Mouse (Mus musculus) CH12.LX (cell line): ENCODE data around the gene Card19. TPM values are rescaled to one million over a fixed set of nuclear protein-coding genes. Genes with fewer than 3 reads are reported as not detected.

Source experiments
- DNase-seq: peaks from one replicate; pipeline ENCODE4 v3.0.0-alpha.2; 2013; ENCODE audit errors: extremely low read depth
- H3K27ac ChIP-seq: 2 replicates; pipeline ENCODE4 v1.5.1; 2012; ENCODE audit warnings: low read depth, mild to moderate bottlenecking, control low read depth, moderate library complexity; ENCODE audit not compliant: insufficient read depth
- H3K27me3 ChIP-seq: replicated peaks from 2 replicates; pipeline ENCODE3; 2012; ENCODE audit warnings: inconsistent platforms
- H3K36me3 ChIP-seq, 2 experiments: replicated peaks in 1 of 2; 2 replicates each; pipeline versions ENCODE3 to v1.6.1; 2012; ENCODE audit warnings: inconsistent platforms in 1 of 2, low read length in 1 of 2, mild to moderate bottlenecking in 1 of 2, mixed read lengths in 1 of 2, moderate library complexity in 1 of 2; ENCODE audit not compliant: control insufficient read depth in 1 of 2, insufficient read depth in 1 of 2
- H3K4me1 ChIP-seq, 2 experiments: 2 replicates each; pipeline ENCODE4 v1.6.1; 2012; ENCODE audit warnings: inconsistent platforms in 1 of 2, moderate library complexity in 1 of 2; ENCODE audit not compliant: insufficient read depth in 2 of 2, control insufficient read depth in 1 of 2
- H3K4me2 ChIP-seq: 2 replicates; pipeline ENCODE4 v1.6.1; 2012; ENCODE audit warnings: low read depth, mild to moderate bottlenecking, control low read depth; ENCODE audit not compliant: poor library complexity, insufficient read depth, severe bottlenecking
- H3K4me3 ChIP-seq, 3 experiments: fragments of 150-350 bp in 1 of 3; sonication (generic) in 1 of 3; replicated peaks in 1 of 3; 2 replicates each; pipeline versions ENCODE3 to v1.5.1; 2011 to 2012; ENCODE audit warnings: low read depth in 2 of 3, low read length in 2 of 3, mild to moderate bottlenecking in 2 of 3, moderate library complexity in 2 of 3, control low read depth in 1 of 3, improper control_type of control experiment in 1 of 3, inconsistent platforms in 1 of 3, mixed read lengths in 1 of 3; ENCODE audit not compliant: poor library complexity in 1 of 3
- H3K79me2 ChIP-seq: replicated peaks from 2 replicates; pipeline ENCODE4 v1.6.1; 2012; ENCODE audit warnings: mild to moderate bottlenecking, moderate library complexity; ENCODE audit not compliant: control insufficient read depth, poor library complexity, insufficient read depth, severe bottlenecking; ENCODE audit errors: extremely low read depth
- H3K9ac ChIP-seq: 2 replicates; pipeline ENCODE4 v1.6.1; 2012; ENCODE audit warnings: low read depth, mild to moderate bottlenecking, control low read depth, moderate library complexity; ENCODE audit not compliant: insufficient read depth
- H3K9me3 ChIP-seq: replicated peaks from 2 replicates; pipeline ENCODE3; 2012; ENCODE audit warnings: low read length, inconsistent platforms, mixed read lengths
- CHD2 ChIP-seq: IDR thresholded peaks from 2 replicates; pipeline ENCODE4 v1.6.1; 2011; ENCODE audit warnings: low read length, improper control_type of control experiment
- EP300 ChIP-seq: IDR thresholded peaks from 2 replicates; pipeline ENCODE4 v1.6.1; 2011; ENCODE audit warnings: low read length, improper control_type of control experiment
- ETS1 ChIP-seq: conservative IDR thresholded peaks from 2 replicates; pipeline ENCODE4 v1.6.1; 2012; ENCODE audit warnings: low read depth, mild to moderate bottlenecking, inconsistent platforms, low read length, improper control_type of control experiment, moderate library complexity
- GABPA ChIP-seq: IDR thresholded peaks from 2 replicates; pipeline ENCODE4 v1.6.1; 2012; ENCODE audit warnings: low read depth, low read length, improper control_type of control experiment, inconsistent platforms; ENCODE audit not compliant: insufficient replicate concordance
- JUN ChIP-seq: IDR thresholded peaks from 2 replicates; pipeline ENCODE4 v1.6.1; 2011; ENCODE audit warnings: low read depth, mild to moderate bottlenecking, low read length, improper control_type of control experiment, moderate library complexity; ENCODE audit not compliant: insufficient read depth
- KAT2A ChIP-seq: IDR thresholded peaks from 2 replicates; pipeline ENCODE4 v1.6.1; 2012; ENCODE audit warnings: low read length, improper control_type of control experiment, inconsistent platforms; ENCODE audit not compliant: insufficient replicate concordance
- MXI1 ChIP-seq: IDR thresholded peaks from 2 replicates; pipeline ENCODE4 v1.6.1; 2011; ENCODE audit warnings: mild to moderate bottlenecking, low read depth, low read length, improper control_type of control experiment
- MYC ChIP-seq: IDR thresholded peaks from 2 replicates; pipeline ENCODE4 v1.6.1; 2011; ENCODE audit warnings: low read depth, mild to moderate bottlenecking, improper control_type of control experiment, low read length
- NELFE ChIP-seq: IDR thresholded peaks from 2 replicates; pipeline ENCODE4 v1.6.1; 2011; ENCODE audit warnings: low read depth, low read length, improper control_type of control experiment
- PAX5 ChIP-seq: IDR thresholded peaks from 2 replicates; pipeline ENCODE4 v1.6.1; 2012; ENCODE audit warnings: low read length, inconsistent platforms, mixed read lengths
- POLR2AphosphoS2 ChIP-seq: IDR thresholded peaks from 2 replicates; pipeline ENCODE4 v1.6.1; 2011; ENCODE audit warnings: low read depth, low read length, improper control_type of control experiment
- TCF12 ChIP-seq: IDR thresholded peaks from 2 replicates; pipeline ENCODE4 v1.6.1; 2014; ENCODE audit warnings: low read depth, mild to moderate bottlenecking, inconsistent platforms, low read length, improper control_type of control experiment
- USF1 ChIP-seq: IDR thresholded peaks from 2 replicates; pipeline ENCODE4 v1.6.1; 2014; ENCODE audit warnings: low read depth, mild to moderate bottlenecking, inconsistent platforms, low read length, improper control_type of control experiment
- ZC3H11A ChIP-seq: IDR thresholded peaks from 2 replicates; pipeline ENCODE4 v1.6.1; 2012; ENCODE audit warnings: low read depth, mild to moderate bottlenecking, inconsistent platforms, low read length, improper control_type of control experiment
- ZNF384 ChIP-seq: IDR thresholded peaks from 2 replicates; pipeline ENCODE4 v1.6.1; 2012; ENCODE audit warnings: low read depth, low read length, improper control_type of control experiment, inconsistent platforms
- dilution Hi-C: fragments of 300-500 bp; cut with MboI; formaldehyde crosslinking; loops from 2 replicates; pipeline ENCODE4 v1.14.3; 2020; ENCODE audit warnings: low sequenced_read_pairs; ENCODE audit not compliant: extremely low pct_unique_long_range_greater_than_20kb, extremely low pct_ligation_motif_present
- in situ Hi-C: fragments of 300-500 bp; cut with MboI; formaldehyde crosslinking; loops from 3 replicates; pipeline ENCODE4 v1.14.3; 2019; ENCODE audit warnings: low sequenced_read_pairs, low pct_ligation_motif_present, low pct_unique_long_range_greater_than_20kb, mixed read lengths
- polyA plus RNA-seq: library from polyadenylated mRNA; unstranded; fragments of >175 nt; gene quantifications from 2 replicates; pipeline ENCODE4 v1.2.1, GENCODE M21; 2012; ENCODE audit warnings: low read depth; ENCODE audit not compliant: insufficient read length
- total RNA-seq, 2 experiments: library from RNA; depleted of rRNA; stranded (reverse); fragments of 300-350 nt in 1 of 2; fragments of >200 nt in 1 of 2; gene quantifications; 2 replicates each; pipeline ENCODE4 v1.2.3; 2012 to 2014

Gene Card19
- total and polyA plus RNA-seq, 3 experiments: 3.9 to 9.3 (median 5.2) TPM

GRCm38 (mm10) chr13:49190876-49191672 is 24.8 kb downstream of the Card19 start:
- Histone ChIP-seq H3K4me1 (peaks cover 28 to 62% of the 10 kb centered on the region in 2 experiments), H3K4me2 (no peak overlapping the region), H3K27ac (no peak overlapping the region), H3K79me2 (no peaks in the 10 kb centered on the region), H3K9me3 (no peaks in the 10 kb centered on the region), H3K27me3 (no peaks in the 10 kb centered on the region), H3K9ac (no peak overlapping the region), H3K36me3 (peaks cover 2 to 25% of the 10 kb centered on the region in 2 experiments), H3K4me3 (no peak overlapping the region)
- DNase-seq: peak; percentile 55
- TF ChIP-seq ETS1: peak; percentile 32; the same call in 1 of the 2 replicates
- no peak for TF ChIP-seq ZC3H11A
- in situ Hi-C loops: loop anchor here (25.0 kb wide), 2 partner anchors 329 to 529 kb away; partner anchors contain the start of genes Barx1 and Phf2
- dilution Hi-C loops: no loop called here

GRCm38 (mm10) chr13:49189970-49190870 is 25.6 kb downstream of the Card19 start:
- no peak overlapping the region for H3K9ac ChIP-seq
- no peak for TF ChIP-seq MYC
- TF ChIP-seq KAT2A: no peak
- TF ChIP-seq TCF12: no peak
- TF ChIP-seq EP300: no peak
- no peak for TF ChIP-seq POLR2AphosphoS2
- no peak for TF ChIP-seq GABPA
- TF ChIP-seq NELFE: no peak
- TF ChIP-seq ETS1: no peak
- no peak for TF ChIP-seq CHD2
- no peak for TF ChIP-seq JUN
- TF ChIP-seq PAX5: no peak
- no peak for TF ChIP-seq USF1
- TF ChIP-seq MXI1: no peak
- TF ChIP-seq ZNF384: no peak
- no peak overlapping the region for H3K4me2 ChIP-seq
- in situ Hi-C loops (loop anchor here (25.0 kb wide), 2 partner anchors 328 to 528 kb away; partner anchors contain the start of genes Barx1 and Phf2), dilution Hi-C loops (no loop called here)
- H3K27me3 ChIP-seq: no peaks in the 10 kb centered on the region
- H3K4me1 ChIP-seq: peaks cover 28 to 62% of the 10 kb centered on the region in 2 experiments
- no peak overlapping the region for H3K27ac ChIP-seq
- DNase-seq: no peak
- H3K36me3 ChIP-seq: peaks cover 0 to 16% of the 10 kb centered on the region in 2 experiments
- H3K9me3 ChIP-seq: no peaks in the 10 kb centered on the region
- H3K4me3 ChIP-seq: no peak overlapping the region
- no peaks in the 10 kb centered on the region for H3K79me2 ChIP-seq
